Mouse (Mus musculus) limb, embryonic 11.5 days (tissue): ENCODE measurements around the gene Dcxr. TPM values are rescaled to one million over a fixed set of nuclear protein-coding genes. Genes with fewer than 3 reads are reported as not detected.

Source experiments
- ATAC-seq: fragments of 200-750 bp; cut with Nextera tagmentation; 2 replicates; pipeline ENCODE4 v1.8.0; 2017; ENCODE audit warnings: low read depth; ENCODE audit not compliant: insufficient number of reproducible peaks, low FRiP score, low TSS enrichment
- DNase-seq: peaks from one replicate; pipeline ENCODE4 v3.0.0-alpha.2; 2015; ENCODE audit warnings: low spot score
- H3K27ac ChIP-seq: fragments of 300-500 bp; sonication (generic); replicated peaks from 2 replicates; pipeline ENCODE4 v1.5.1; 2014; ENCODE audit warnings: low read depth, mild to moderate bottlenecking, low read length
- H3K27me3 ChIP-seq: fragments of 300-500 bp; sonication (generic); 2 replicates; pipeline ENCODE4 v1.6.1; 2014; ENCODE audit warnings: mild to moderate bottlenecking, low read length, mixed read lengths; ENCODE audit not compliant: control insufficient read depth, insufficient read depth
- H3K36me3 ChIP-seq: fragments of 300-500 bp; sonication (generic); 2 replicates; pipeline ENCODE4 v1.6.1; 2014; ENCODE audit warnings: mild to moderate bottlenecking, low read length, moderate library complexity, mixed read lengths; ENCODE audit not compliant: control insufficient read depth, insufficient read depth
- H3K4me1 ChIP-seq: fragments of 300-500 bp; sonication (generic); 2 replicates; pipeline ENCODE4 v1.6.1; 2014; ENCODE audit warnings: low read length, mixed read lengths; ENCODE audit not compliant: control insufficient read depth, insufficient read depth
- H3K4me2 ChIP-seq: fragments of 300-500 bp; sonication (generic); 2 replicates; pipeline ENCODE4 v1.6.1; 2014; ENCODE audit warnings: low read depth, mild to moderate bottlenecking, moderate library complexity; ENCODE audit not compliant: severe bottlenecking
- H3K4me3 ChIP-seq: fragments of 300-500 bp; sonication (generic); 2 replicates; pipeline ENCODE4 v1.5.1; 2014; ENCODE audit warnings: low read depth, low read length
- H3K9ac ChIP-seq: fragments of 300-500 bp; sonication (generic); 2 replicates; pipeline ENCODE4 v1.6.1; 2014; ENCODE audit warnings: mild to moderate bottlenecking, low read length
- H3K9me3 ChIP-seq: fragments of 300-500 bp; sonication (generic); 2 replicates; pipeline ENCODE4 v1.6.1; 2016; ENCODE audit warnings: low read length; ENCODE audit not compliant: control insufficient read depth
- WGBS: fragments of 180-500 bp; shearing (Covaris S2); extraction: QIAGEN DNeasy Blood & Tissue Kit; methylation state at CpG from one replicate; pipeline ENCODE4 v1.1.7; 2014; 5-methylcytosine and 5-hydroxymethylcytosine counted together
- polyA plus RNA-seq: library from polyadenylated mRNA; unstranded; fragments of >200 nt; fragmentation: Nextera tagmentation; extraction: Ambion mirVana; gene quantifications from 2 replicates; pipeline ENCODE4 v1.2.1, GENCODE M21; 2014

The Dcxr gene
- polyA plus RNA-seq, 1 experiment from 2014 or later = 12.4 TPM

GRCm38 (mm10) chr11:120719242-120719641 is 7.8 kb downstream of the Dcxr start:
- no peak overlapping the region for H3K4me3 ChIP-seq

GRCm38 (mm10) chr11:120715131-120715530 is 11.9 kb downstream of the Dcxr start:
- peak overlapping the region; percentile 35; the same call in 1 of the 2 replicates for H3K9ac ChIP-seq
- H3K27me3 ChIP-seq = no peaks in the 10 kb centered on the region
- H3K4me1 ChIP-seq = peaks cover 20% of the 10 kb centered on the region
- DNase-seq = no peak
- H3K27ac ChIP-seq = no peak overlapping the region
- H3K36me3 ChIP-seq = peaks cover 16% of the 10 kb centered on the region; the same call in 1 of the 2 replicates
- no peak for ATAC-seq
- no peaks in the 10 kb centered on the region for H3K9me3 ChIP-seq
- H3K4me3 ChIP-seq = no peak overlapping the region
- H3K4me2 ChIP-seq = no peak overlapping the region
- WGBS = 90% methylated on average over 9 of the region's 9 CpGs

More at GRCm38 (mm10) chr11:120719242-120719641, 7.8 kb downstream of the Dcxr start:
- no peak for DNase-seq
- no peak overlapping the region for H3K9ac ChIP-seq
- H3K4me1 ChIP-seq = peaks cover 22% of the 10 kb centered on the region
- WGBS = 90% methylated on average over 9 of the region's 9 CpGs
- no peaks in the 10 kb centered on the region for H3K9me3 ChIP-seq
- no peaks in the 10 kb centered on the region for H3K27me3 ChIP-seq
- ATAC-seq = no peak
- no peak overlapping the region for H3K4me2 ChIP-seq
- H3K27ac ChIP-seq = no peak overlapping the region
- H3K36me3 ChIP-seq = peaks cover 16% of the 10 kb centered on the region; the same call in 1 of the 2 replicates

DNA sequence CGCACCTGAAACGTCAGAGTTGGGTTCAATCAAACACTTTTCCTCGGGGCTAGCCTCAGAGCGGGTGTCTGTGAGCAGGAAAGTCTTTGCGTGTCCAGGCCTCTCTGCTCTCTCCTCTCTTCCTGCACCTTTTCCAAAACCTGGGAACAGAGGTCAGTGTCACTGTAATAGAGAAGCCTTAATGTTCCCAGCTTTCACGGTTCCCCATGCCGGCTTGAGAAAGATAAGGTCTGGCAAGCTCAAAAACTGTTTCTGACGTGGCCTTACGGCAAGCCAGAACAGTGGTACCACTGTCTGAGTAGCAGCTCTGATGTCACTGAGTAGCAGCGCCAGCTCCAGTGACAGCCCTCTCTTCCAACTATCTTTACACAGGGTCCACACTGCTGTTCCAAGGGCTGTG is 12.5 kb downstream of the Dcxr start:
- 60% methylated on average over 10 of the region's 10 CpGs for WGBS
- Histone ChIP-seq H3K27me3 (no peaks in the 10 kb centered on the region), H3K27ac (no peak overlapping the region), H3K4me2 (peak overlapping the region; percentile 97), H3K36me3 (peaks cover 16% of the 10 kb centered on the region; the same call in 1 of the 2 replicates), H3K4me3 (peak overlapping the region; percentile 51), H3K4me1 (peaks cover 20% of the 10 kb centered on the region), H3K9me3 (no peaks in the 10 kb centered on the region), H3K9ac (peak overlapping the region; percentile 56)
- ATAC-seq (no peak), DNase-seq (no peak)

- DNase-seq (peak; percentile 96), ATAC-seq (peak; percentile 93)
- Histone ChIP-seq H3K4me2 (peak within 1 kb of the TSS; percentile 97), H3K4me3 (peak within 1 kb of the TSS; percentile 51), H3K9me3 (no peaks in the 10 kb centered on the region), H3K27ac (no peak within 1 kb of the TSS; the same call in 1 of the 2 replicates), H3K9ac (peak within 1 kb of the TSS; percentile 61), H3K4me1 (peaks cover 20% of the 10 kb centered on the region), H3K36me3 (peaks cover 16% of the 10 kb centered on the region; the same call in 1 of the 2 replicates), H3K27me3 (no peaks in the 10 kb centered on the region)
- WGBS = 3% methylated on average over 50 of the region's 53 CpGs
Observed at GRCm38 (mm10) chr11:120713580-120714518, 13.2 kb downstream of the Dcxr start, which contains the start of the genes Cenpx and Lrrc45. Gene Cenpx, minus strand, starts transcription at chr11:120713738. Gene Lrrc45, plus strand, starts transcription at chr11:120713925.

DNA sequence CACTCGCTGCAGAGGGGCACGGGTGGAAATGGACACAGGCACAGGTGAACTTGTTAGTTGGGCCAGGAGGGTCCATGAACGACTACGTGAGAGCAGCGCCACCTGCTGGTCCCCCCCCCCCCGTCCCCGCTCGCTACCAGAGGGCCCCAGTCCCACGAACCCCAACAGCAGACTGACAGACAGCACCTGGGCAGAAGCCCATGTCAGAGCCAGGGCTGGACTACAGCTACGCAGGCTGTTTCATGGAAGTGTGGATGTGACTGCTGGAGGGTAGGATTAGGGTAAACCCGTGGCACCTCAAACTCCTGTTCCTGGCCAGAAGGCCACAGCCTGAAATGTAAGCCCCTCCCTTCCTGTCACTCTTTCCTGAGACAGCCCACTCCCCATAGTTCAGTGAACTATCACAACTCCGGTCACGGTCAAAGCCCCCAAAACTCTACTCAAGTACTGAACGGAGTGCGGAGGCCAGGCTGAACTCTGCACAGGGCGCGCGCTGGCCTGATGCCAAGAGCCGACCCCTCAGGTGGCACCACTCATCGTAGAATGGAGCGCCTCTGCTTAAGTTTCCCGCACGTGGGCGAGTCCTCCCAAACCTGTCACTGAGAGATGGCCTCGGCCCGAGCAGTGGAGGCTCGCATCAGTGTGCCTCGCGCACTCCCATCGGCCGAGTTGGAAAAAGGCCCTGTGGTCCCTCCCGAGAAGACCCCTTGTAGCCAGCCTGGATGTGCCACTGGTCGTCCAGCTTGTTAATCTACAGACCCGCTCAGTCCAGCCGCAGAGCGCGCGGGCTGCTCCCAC is 14.1 kb downstream of the Dcxr start:
- peak overlapping the region; percentile 61 for H3K9ac ChIP-seq
- H3K36me3 ChIP-seq = peaks cover 10% of the 10 kb centered on the region; the same call in 1 of the 2 replicates
- H3K4me3 ChIP-seq = peak overlapping the region; percentile 51
- H3K9me3 ChIP-seq = no peaks in the 10 kb centered on the region
- peak overlapping the region; percentile 97 for H3K4me2 ChIP-seq
- WGBS = under 1% methylated on average over 38 of the region's 38 CpGs
- DNase-seq (peak; percentile 77), ATAC-seq (peak; percentile 29)
- H3K4me1 ChIP-seq = peaks cover 20% of the 10 kb centered on the region
- H3K27ac ChIP-seq = no peak overlapping the region; the same call in 1 of the 2 replicates
- no peaks in the 10 kb centered on the region for H3K27me3 ChIP-seq

DNA sequence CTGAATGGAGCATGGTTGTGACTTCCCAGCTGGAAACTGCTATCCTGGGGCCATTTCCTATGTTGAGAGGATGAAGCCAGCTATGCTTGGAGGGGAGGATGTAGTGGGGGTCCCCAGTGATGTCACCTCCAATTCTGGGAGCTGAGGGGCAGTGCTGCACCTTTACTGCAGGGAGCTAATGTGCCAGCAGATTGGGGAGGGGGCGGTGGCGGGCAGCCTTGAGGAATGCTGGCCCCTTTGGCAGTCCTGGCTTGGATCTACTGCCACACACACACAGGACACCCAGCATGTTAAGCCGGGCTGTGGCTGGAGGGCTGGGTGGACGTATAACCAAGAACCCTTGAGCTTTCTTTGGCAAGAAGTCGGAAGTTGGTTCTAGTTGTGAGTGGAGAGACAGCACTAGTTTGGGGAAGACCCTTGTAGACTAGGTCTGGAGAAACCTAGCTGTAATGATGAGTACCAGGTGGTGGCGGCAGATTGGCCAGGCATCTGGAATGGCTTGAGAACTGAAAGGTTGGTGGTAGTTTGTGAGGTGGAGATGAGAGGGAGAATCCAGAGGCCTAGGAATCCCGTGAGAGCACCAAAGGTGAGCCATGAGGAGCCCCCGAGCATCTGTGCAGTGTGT is 15.0 kb downstream of the Dcxr start:
- no peak overlapping the region for H3K27ac ChIP-seq
- 52% methylated on average over 8 of the region's 8 CpGs for WGBS
- ATAC-seq (no peak), DNase-seq (no peak)
- peak overlapping the region; percentile 97 for H3K4me2 ChIP-seq
- no peaks in the 10 kb centered on the region for H3K9me3 ChIP-seq
- H3K4me3 ChIP-seq = no peak overlapping the region
- H3K27me3 ChIP-seq = no peaks in the 10 kb centered on the region
- peaks cover 28% of the 10 kb centered on the region for H3K4me1 ChIP-seq
- no peak overlapping the region for H3K9ac ChIP-seq
- H3K36me3 ChIP-seq = peaks cover 6% of the 10 kb centered on the region; the same call in 1 of the 2 replicates

DNA sequence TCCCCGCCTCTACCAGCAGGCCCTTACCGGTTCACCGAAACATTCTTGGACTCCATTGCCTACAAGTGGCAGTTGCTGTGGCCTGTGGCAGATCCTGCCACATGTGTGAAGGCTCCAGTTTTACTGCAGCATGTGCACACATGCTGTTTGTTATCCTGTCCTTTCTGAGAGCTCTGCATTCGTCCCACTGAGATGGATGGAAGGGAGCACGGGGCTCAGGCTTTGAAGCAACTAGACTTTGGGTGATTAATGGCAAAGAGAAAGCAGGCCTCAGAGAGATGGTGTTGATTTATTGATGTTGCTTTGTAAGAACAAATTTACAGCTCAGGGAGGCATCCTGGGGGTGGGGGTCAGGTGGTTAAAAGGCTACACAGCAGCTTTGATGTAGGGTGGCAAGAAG is 16.4 kb downstream of the Dcxr start:
- Histone ChIP-seq H3K27ac (no peak overlapping the region), H3K4me3 (no peak overlapping the region), H3K9ac (no peak overlapping the region), H3K9me3 (no peaks in the 10 kb centered on the region), H3K27me3 (no peaks in the 10 kb centered on the region), H3K4me2 (no peak overlapping the region), H3K36me3 (peaks cover 3% of the 10 kb centered on the region; the same call in 1 of the 2 replicates), H3K4me1 (peaks cover 43% of the 10 kb centered on the region)
- DNase-seq = no peak
- no peak for ATAC-seq
- 17% methylated on average over 5 of the region's 5 CpGs for WGBS

DNA sequence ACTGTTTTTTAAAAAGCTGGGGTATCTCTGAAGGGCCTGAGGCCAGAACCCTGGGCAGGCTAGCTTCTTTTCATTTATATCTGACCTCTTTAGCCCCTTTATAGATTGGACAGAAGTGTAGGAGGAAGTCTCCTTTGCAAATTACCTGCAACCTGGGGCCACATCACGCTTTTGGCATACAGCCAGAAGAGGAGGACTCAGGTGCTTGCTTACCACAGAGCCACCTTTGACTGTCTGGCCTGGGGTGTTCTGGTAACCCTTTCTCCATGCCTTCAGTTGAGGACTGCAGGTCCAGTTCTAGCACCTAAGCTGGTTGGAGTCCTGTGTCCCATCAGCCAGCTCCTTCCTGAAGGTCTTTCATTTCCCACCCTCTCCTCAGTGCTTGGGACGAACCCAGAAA is 17.5 kb downstream of the Dcxr start:
- Histone ChIP-seq H3K27ac (no peak overlapping the region), H3K36me3 (no peaks in the 10 kb centered on the region), H3K9me3 (no peaks in the 10 kb centered on the region), H3K4me3 (no peak overlapping the region), H3K4me1 (peaks cover 51% of the 10 kb centered on the region), H3K27me3 (no peaks in the 10 kb centered on the region), H3K9ac (no peak overlapping the region), H3K4me2 (no peak overlapping the region)
- WGBS = 78% methylated on average over 2 of the region's 2 CpGs
- ATAC-seq = no peak
- no peak for DNase-seq
